Mouse (Mus musculus): ENCODE data around the gene Taf8.

DNA sequence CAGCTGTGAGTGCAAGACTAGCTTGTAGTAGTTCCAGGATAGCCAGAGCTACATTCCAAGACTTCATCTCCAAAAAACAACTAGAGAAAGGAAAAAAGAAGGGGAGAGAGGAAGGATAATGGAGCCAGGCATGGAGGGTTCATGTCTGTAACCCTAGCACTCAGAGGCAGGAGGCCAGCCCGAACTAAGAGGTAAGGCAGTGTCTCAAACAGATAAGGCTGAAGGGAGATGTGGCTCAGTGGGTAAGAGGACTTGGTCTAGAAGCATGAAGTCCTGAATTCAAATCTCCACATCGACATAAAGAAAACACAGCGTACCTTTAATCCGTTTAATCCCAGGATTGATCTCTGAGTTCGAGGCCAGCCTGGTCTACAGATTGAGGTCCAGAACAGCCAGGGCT, 30.3 kb upstream of the Taf8 start:
- TF ChIP-seq CTCF (IDR thresholded peaks at IDR 0.05; ENCODE audit: insufficient read depth, low read length) (no peak), POLR2A (IDR thresholded peaks at IDR 0.05; ENCODE audit: borderline replicate concordance, extremely low read depth, low read depth, low read length) (no peak)
